Mouse (Mus musculus) midbrain, embryonic 13.5 days (tissue): ENCODE data around the gene Oprd1. TPM values are rescaled to one million over a fixed set of nuclear protein-coding genes. Genes with fewer than 3 reads are reported as not detected.

ENCODE experiments used
- ATAC-seq: fragments of 200-750 bp; cut with Nextera tagmentation; 2 replicates; pipeline ENCODE4 v1.8.0; 2017; ENCODE audit warnings: mild to moderate bottlenecking, moderate TSS enrichment, moderate library complexity
- H3K27ac ChIP-seq: fragments of 300-500 bp; sonication (generic); 2 replicates; pipeline ENCODE4 v1.5.1; 2015; ENCODE audit warnings: inconsistent platforms, mild to moderate bottlenecking, moderate library complexity
- H3K27me3 ChIP-seq: fragments of 300-500 bp; sonication (generic); 2 replicates; pipeline ENCODE4 v1.6.1; 2015; ENCODE audit warnings: mild to moderate bottlenecking, inconsistent platforms
- H3K36me3 ChIP-seq: fragments of 300-500 bp; sonication (generic); 2 replicates; pipeline ENCODE4 v1.6.1; 2015; ENCODE audit warnings: mild to moderate bottlenecking, inconsistent platforms
- H3K4me1 ChIP-seq: fragments of 300-500 bp; sonication (generic); replicated peaks from 2 replicates; pipeline ENCODE4 v1.6.1; 2015; ENCODE audit warnings: inconsistent platforms
- H3K4me2 ChIP-seq: fragments of 300-500 bp; sonication (generic); replicated peaks from 2 replicates; pipeline ENCODE4 v1.6.1; 2015; ENCODE audit warnings: moderate library complexity, mild to moderate bottlenecking, inconsistent platforms
- H3K4me3 ChIP-seq: fragments of 300-500 bp; sonication (generic); replicated peaks from 2 replicates; pipeline ENCODE4 v1.5.1; 2015; ENCODE audit warnings: mild to moderate bottlenecking, inconsistent platforms
- H3K9ac ChIP-seq: fragments of 300-500 bp; sonication (generic); replicated peaks from 2 replicates; pipeline ENCODE4 v1.6.1; 2015; ENCODE audit warnings: mild to moderate bottlenecking, inconsistent platforms
- H3K9me3 ChIP-seq: fragments of 300-500 bp; sonication (generic); 2 replicates; pipeline ENCODE4 v1.6.1; 2016; ENCODE audit warnings: mild to moderate bottlenecking, inconsistent platforms
- WGBS: fragments of 180-500 bp; shearing (Covaris S2); methylation state at CpG from one replicate; pipeline ENCODE4 v1.1.7; 2015; 5-methylcytosine and 5-hydroxymethylcytosine counted together
- polyA plus RNA-seq: library from polyadenylated mRNA; unstranded; fragments of >200 nt; fragmentation: Nextera tagmentation; extraction: Ambion mirVana; gene quantifications from 2 replicates; pipeline ENCODE4 v1.2.1, GENCODE M21; 2015

Gene Oprd1
- 0.09 and 0.24 TPM in 2 replicates for polyA plus RNA-seq

- no peak within 1 kb of the TSS for H3K9ac ChIP-seq
- H3K4me3 ChIP-seq: peak within 1 kb of the TSS; percentile 38
- ATAC-seq: no peak
- 1% methylated on average over 66 of the region's 89 CpGs for whole genome bisulfite sequencing
- H3K36me3 ChIP-seq: no peaks in the 10 kb centered on the region
- no peaks in the 10 kb centered on the region for H3K9me3 ChIP-seq
- peak within 1 kb of the TSS; percentile 60 for H3K4me2 ChIP-seq
- H3K4me1 ChIP-seq: peaks cover 7% of the 10 kb centered on the region; the same call in 1 of the 2 replicates
- no peak within 1 kb of the TSS for H3K27ac ChIP-seq
- peaks cover 62% of the 10 kb centered on the region for H3K27me3 ChIP-seq
Measured at GRCm38 (mm10) chr4:132144080-132144841, at the start of gene Oprd1. Gene Oprd1, minus strand, starts transcription at chr4:132144486.

GRCm38 (mm10) chr4:132187826-132188401 is 43.6 kb upstream of the Oprd1 start:
- Histone ChIP-seq H3K9me3 (no peaks in the 10 kb centered on the region), H3K36me3 (peaks cover 42% of the 10 kb centered on the region), H3K9ac (no peak overlapping the region), H3K27me3 (no peaks in the 10 kb centered on the region), H3K4me3 (no peak overlapping the region), H3K4me2 (no peak overlapping the region), H3K27ac (no peak overlapping the region), H3K4me1 (no peaks in the 10 kb centered on the region)
- no peak for ATAC-seq
- WGBS: 96% methylated on average over 2 of the region's 2 CpGs

GRCm38 (mm10) chr4:132183162-132183561 is 38.9 kb upstream of the Oprd1 start:
- ATAC-seq: no peak
- Histone ChIP-seq H3K4me1 (no peaks in the 10 kb centered on the region), H3K27ac (no peak overlapping the region), H3K36me3 (peaks cover 53% of the 10 kb centered on the region), H3K9ac (no peak overlapping the region), H3K27me3 (no peaks in the 10 kb centered on the region), H3K4me3 (no peak overlapping the region), H3K9me3 (no peaks in the 10 kb centered on the region), H3K4me2 (no peak overlapping the region)
- WGBS: 95% methylated on average over 3 of the region's 3 CpGs

- Histone ChIP-seq H3K36me3 (peaks cover 53% of the 10 kb centered on the region), H3K4me2 (no peak overlapping the region), H3K4me1 (no peaks in the 10 kb centered on the region), H3K27ac (no peak overlapping the region), H3K9ac (no peak overlapping the region), H3K4me3 (no peak overlapping the region), H3K9me3 (no peaks in the 10 kb centered on the region), H3K27me3 (no peaks in the 10 kb centered on the region)
- WGBS: 69% methylated on average over 22 of the region's 22 CpGs
- no peak for ATAC-seq
Measured at GRCm38 (mm10) chr4:132181721-132182658, 37.7 kb upstream of the Oprd1 start.

GRCm38 (mm10) chr4:132180710-132181109 is 36.4 kb upstream of the Oprd1 start:
- no peaks in the 10 kb centered on the region for H3K4me1 ChIP-seq
- ATAC-seq: no peak
- H3K4me2 ChIP-seq: no peak overlapping the region
- no peak overlapping the region for H3K27ac ChIP-seq
- peaks cover 50% of the 10 kb centered on the region for H3K36me3 ChIP-seq
- WGBS: 73% methylated on average over 9 of the region's 9 CpGs
- H3K9me3 ChIP-seq: no peaks in the 10 kb centered on the region
- no peak overlapping the region for H3K9ac ChIP-seq
- H3K27me3 ChIP-seq: no peaks in the 10 kb centered on the region
- H3K4me3 ChIP-seq: no peak overlapping the region

- no peak overlapping the region for H3K4me3 ChIP-seq
- H3K27ac ChIP-seq: no peak overlapping the region
- no peaks in the 10 kb centered on the region for H3K4me1 ChIP-seq
- H3K36me3 ChIP-seq: peaks cover 32% of the 10 kb centered on the region
- no peak overlapping the region for H3K4me2 ChIP-seq
- no peak overlapping the region for H3K9ac ChIP-seq
- H3K27me3 ChIP-seq: no peaks in the 10 kb centered on the region
- ATAC-seq: peak; percentile 90
- H3K9me3 ChIP-seq: no peaks in the 10 kb centered on the region
- 7% methylated on average over 10 of the region's 10 CpGs for WGBS
Measured at GRCm38 (mm10) chr4:132178630-132179059, 34.4 kb upstream of the Oprd1 start.

- Histone ChIP-seq H3K4me2 (no peak overlapping the region), H3K4me1 (0 out of 2 replicates have a peak, but pooled peaks cover 6% of the 10 kb centered on the region), H3K9me3 (no peaks in the 10 kb centered on the region), H3K4me3 (no peak overlapping the region), H3K9ac (no peak overlapping the region), H3K27ac (no peak overlapping the region), H3K36me3 (peaks cover 13% of the 10 kb centered on the region; the same call in 1 of the 2 replicates), H3K27me3 (no peaks in the 10 kb centered on the region)
- no peak for ATAC-seq
- WGBS: 56% methylated on average over 10 of the region's 10 CpGs
Measured at GRCm38 (mm10) chr4:132176474-132176873, 32.2 kb upstream of the Oprd1 start.

GRCm38 (mm10) chr4:132170891-132171290 is 26.6 kb upstream of the Oprd1 start:
- 25% methylated on average over 7 of the region's 7 CpGs for WGBS
- no peak overlapping the region for H3K4me2 ChIP-seq
- ATAC-seq: no peak

GRCm38 (mm10) chr4:132169761-132170160 is 25.5 kb upstream of the Oprd1 start:
- Histone ChIP-seq H3K27me3 (no peaks in the 10 kb centered on the region), H3K4me3 (no peak overlapping the region), H3K9me3 (no peaks in the 10 kb centered on the region), H3K9ac (no peak overlapping the region), H3K27ac (no peak overlapping the region), H3K4me1 (peaks cover 18% of the 10 kb centered on the region; the same call in 1 of the 2 replicates), H3K4me2 (no peak overlapping the region), H3K36me3 (no peaks in the 10 kb centered on the region)
- 83% methylated on average over 5 of the region's 5 CpGs for WGBS
- no peak for ATAC-seq

More at GRCm38 (mm10) chr4:132170891-132171290, 26.6 kb upstream of the Oprd1 start:
- Histone ChIP-seq H3K9ac (no peak overlapping the region), H3K9me3 (no peaks in the 10 kb centered on the region), H3K4me1 (peaks cover 14% of the 10 kb centered on the region; the same call in 1 of the 2 replicates), H3K27me3 (no peaks in the 10 kb centered on the region), H3K36me3 (no peaks in the 10 kb centered on the region), H3K27ac (no peak overlapping the region), H3K4me3 (no peak overlapping the region)

- H3K27me3 ChIP-seq: no peaks in the 10 kb centered on the region
- H3K4me2 ChIP-seq: no peak overlapping the region
- no peak overlapping the region for H3K9ac ChIP-seq
- no peaks in the 10 kb centered on the region for H3K36me3 ChIP-seq
- no peak overlapping the region for H3K4me3 ChIP-seq
- H3K4me1 ChIP-seq: peaks cover 18% of the 10 kb centered on the region; the same call in 1 of the 2 replicates
- 100% methylated on average over 3 of the region's 3 CpGs for WGBS
- no peaks in the 10 kb centered on the region for H3K9me3 ChIP-seq
- ATAC-seq: no peak
- H3K27ac ChIP-seq: no peak overlapping the region
Measured at GRCm38 (mm10) chr4:132169271-132169670, 25.0 kb upstream of the Oprd1 start.

- no peaks in the 10 kb centered on the region for H3K9me3 ChIP-seq
- 87% methylated on average over 3 of the region's 3 CpGs for WGBS
- no peak for ATAC-seq
- no peaks in the 10 kb centered on the region for H3K36me3 ChIP-seq
- H3K27me3 ChIP-seq: no peaks in the 10 kb centered on the region
- H3K9ac ChIP-seq: no peak overlapping the region
- H3K4me2 ChIP-seq: no peak overlapping the region
- H3K27ac ChIP-seq: no peak overlapping the region
- no peak overlapping the region for H3K4me3 ChIP-seq
- peaks cover 12% of the 10 kb centered on the region; the same call in 1 of the 2 replicates for H3K4me1 ChIP-seq
Measured at GRCm38 (mm10) chr4:132167436-132167835, 23.1 kb upstream of the Oprd1 start.
